Mouse (Mus musculus): ENCODE data around the gene Gm9376. TPM values are rescaled to one million over a fixed set of nuclear protein-coding genes. Genes with fewer than 3 reads are reported as not detected.

Gm9376 gene
- polyA plus RNA-seq, 1 experiment from 2014 or later, result not detected

DNA sequence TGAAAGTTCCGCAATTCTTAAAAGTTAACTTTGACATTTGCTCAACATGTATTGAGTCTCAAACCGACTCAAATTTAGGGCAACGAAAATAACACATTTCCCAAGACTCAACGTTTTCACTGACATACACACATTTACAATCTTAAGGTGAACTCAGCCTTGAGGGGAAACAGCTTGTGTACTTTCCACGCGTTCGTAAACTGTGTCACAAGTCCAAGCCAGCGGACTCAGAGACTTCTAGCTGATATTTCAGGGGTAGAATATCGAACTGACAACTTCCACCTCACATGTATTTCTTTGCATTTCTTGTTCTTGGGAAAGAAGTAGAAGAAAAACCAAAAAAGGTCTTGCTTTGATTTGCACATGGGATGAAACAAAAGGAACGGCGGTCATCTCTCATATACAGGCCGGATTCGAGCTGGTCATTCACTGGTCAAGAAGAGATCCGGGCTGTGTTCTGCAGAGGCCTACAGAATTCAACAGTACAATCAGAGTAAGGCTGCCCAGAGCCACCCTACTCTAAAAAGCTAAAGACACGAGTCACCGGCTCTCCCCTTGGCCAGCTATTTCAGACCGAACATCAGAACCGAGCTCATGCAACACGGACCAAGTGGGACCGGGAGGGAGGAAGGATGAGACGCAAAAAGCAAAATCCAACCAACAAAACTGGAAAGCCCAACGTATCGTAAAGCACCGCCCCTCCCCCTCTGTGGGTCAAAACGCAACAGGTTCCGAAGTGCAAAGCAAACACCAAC lies 32.8 kb upstream of the Gm9376 start:
- peak overlapping the region; percentile 87; the same call in 1 of the 2 replicates for H3K4me2 ChIP-seq
- DNase-seq (peak; percentile 45), ATAC-seq (ENCODE audit: insufficient read depth) (no peak)
- H3K4me1 ChIP-seq (ENCODE audit: insufficient read depth), result no peaks in the 10 kb centered on the region
- no peak overlapping the region for H3K9ac ChIP-seq
- H3K27me3 ChIP-seq (ENCODE audit: insufficient read depth, low read length), result peaks cover 94% of the 10 kb centered on the region
- no peaks in the 10 kb centered on the region for H3K9me3 ChIP-seq (ENCODE audit: low read depth, low read length)
- H3K27ac ChIP-seq (ENCODE audit: low read depth), result no peak overlapping the region
- no peak for TF ChIP-seq CTCF (IDR thresholded peaks at IDR 0.05; ENCODE audit: low read depth)
- H3K4me3 ChIP-seq (ENCODE audit: low read depth, low read length), result peak overlapping the region; percentile 51
- WGBS, result 4% methylated on average over 26 of the region's 26 CpGs
- no peaks in the 10 kb centered on the region for H3K36me3 ChIP-seq (ENCODE audit: insufficient read depth)

DNA sequence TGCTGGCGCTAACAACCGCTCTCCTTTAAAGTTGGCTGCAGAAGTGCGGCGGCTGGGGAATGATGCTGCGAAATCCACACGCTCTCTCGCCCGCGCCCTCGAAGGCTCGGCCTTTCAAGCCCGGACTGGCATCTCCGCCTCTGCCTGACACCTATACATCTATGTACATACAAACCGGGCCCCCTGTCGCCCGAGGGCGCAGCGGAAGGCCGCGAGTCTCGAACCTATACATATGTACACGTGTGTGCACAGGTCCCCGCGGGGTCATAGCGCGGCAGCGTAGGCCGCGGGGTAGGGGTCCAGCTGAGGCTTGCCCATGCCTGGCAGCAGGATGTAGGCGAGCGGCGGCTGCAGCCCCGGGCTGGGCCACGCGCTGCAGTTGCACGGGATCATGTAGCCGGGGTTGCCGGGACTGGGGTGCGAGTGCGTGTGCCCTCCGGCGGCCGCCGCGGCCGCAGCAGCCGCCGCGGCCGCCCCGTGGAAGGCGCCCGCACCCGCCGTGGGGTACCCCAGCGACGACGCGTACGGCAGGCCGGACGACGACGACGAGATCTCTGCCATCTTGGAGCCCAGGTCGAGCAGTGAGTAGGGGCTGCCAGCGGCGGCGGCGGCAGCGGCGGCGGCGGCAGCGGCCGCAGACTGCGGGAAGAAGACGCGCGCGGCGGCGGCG lies 32.1 kb upstream of the Gm9376 start:
- H3K36me3 ChIP-seq (ENCODE audit: insufficient read depth), result no peaks in the 10 kb centered on the region
- H3K9ac ChIP-seq, result peak overlapping the region; percentile 26; the same call in 1 of the 2 replicates
- DNase-seq (peak; percentile 25), ATAC-seq (ENCODE audit: insufficient read depth) (no peak)
- peaks cover 94% of the 10 kb centered on the region for H3K27me3 ChIP-seq (ENCODE audit: insufficient read depth, low read length)
- WGBS, result under 1% methylated on average over 82 of the region's 84 CpGs
- peak overlapping the region; percentile 51 for H3K4me3 ChIP-seq (ENCODE audit: low read depth, low read length)
- no peaks in the 10 kb centered on the region for H3K9me3 ChIP-seq (ENCODE audit: low read depth, low read length)
- TF ChIP-seq CTCF (IDR thresholded peaks at IDR 0.05; ENCODE audit: low read depth), result no peak
- no peaks in the 10 kb centered on the region for H3K4me1 ChIP-seq (ENCODE audit: insufficient read depth)
- peak overlapping the region; percentile 87 for H3K4me2 ChIP-seq
- H3K27ac ChIP-seq (ENCODE audit: low read depth), result no peak overlapping the region

DNA sequence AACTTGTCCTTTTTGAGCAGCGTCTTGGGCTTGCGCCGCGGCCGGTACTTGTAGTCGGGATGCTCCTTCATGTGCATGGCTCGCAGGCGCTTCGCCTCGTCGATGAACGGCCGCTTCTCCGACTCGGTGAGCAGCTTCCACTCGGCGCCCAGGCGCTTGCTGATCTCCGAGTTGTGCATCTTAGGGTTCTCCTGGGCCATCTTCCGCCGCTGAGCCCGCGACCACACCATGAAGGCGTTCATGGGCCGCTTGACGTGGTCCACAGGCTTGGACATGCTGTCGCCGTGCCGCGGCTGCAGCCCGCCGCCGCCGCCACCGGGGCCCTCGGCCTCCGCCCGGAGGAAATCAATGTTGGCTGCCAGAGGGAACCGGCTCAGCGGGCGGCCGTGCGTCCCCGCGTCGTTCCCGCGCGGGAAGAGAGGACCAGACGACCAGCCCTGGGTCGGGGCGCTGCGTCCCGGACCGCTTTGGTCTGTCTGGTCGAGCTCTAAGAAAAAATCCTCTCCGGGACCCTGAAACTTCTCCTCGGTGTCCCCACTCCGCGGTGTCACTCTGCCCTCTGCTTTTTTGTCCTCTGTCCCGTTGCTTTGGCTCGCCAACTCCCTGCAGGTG lies 31.3 kb upstream of the Gm9376 start:
- H3K27ac ChIP-seq (ENCODE audit: low read depth), result no peak overlapping the region
- peak overlapping the region; percentile 87 for H3K4me2 ChIP-seq
- H3K9ac ChIP-seq, result peak overlapping the region; percentile 36
- H3K4me3 ChIP-seq (ENCODE audit: low read depth, low read length), result peak overlapping the region; percentile 51
- no peak for ATAC-seq (ENCODE audit: insufficient read depth)
- H3K36me3 ChIP-seq (ENCODE audit: insufficient read depth), result no peaks in the 10 kb centered on the region
- DNase-seq, result peak; percentile 51
- H3K27me3 ChIP-seq (ENCODE audit: insufficient read depth, low read length), result peaks cover 92% of the 10 kb centered on the region
- no peaks in the 10 kb centered on the region for H3K9me3 ChIP-seq (ENCODE audit: low read depth, low read length)
- H3K4me1 ChIP-seq (ENCODE audit: insufficient read depth), result no peaks in the 10 kb centered on the region
- under 1% methylated on average over 60 of the region's 62 CpGs for WGBS
- no peak for TF ChIP-seq CTCF (IDR thresholded peaks at IDR 0.05; ENCODE audit: low read depth)

DNA sequence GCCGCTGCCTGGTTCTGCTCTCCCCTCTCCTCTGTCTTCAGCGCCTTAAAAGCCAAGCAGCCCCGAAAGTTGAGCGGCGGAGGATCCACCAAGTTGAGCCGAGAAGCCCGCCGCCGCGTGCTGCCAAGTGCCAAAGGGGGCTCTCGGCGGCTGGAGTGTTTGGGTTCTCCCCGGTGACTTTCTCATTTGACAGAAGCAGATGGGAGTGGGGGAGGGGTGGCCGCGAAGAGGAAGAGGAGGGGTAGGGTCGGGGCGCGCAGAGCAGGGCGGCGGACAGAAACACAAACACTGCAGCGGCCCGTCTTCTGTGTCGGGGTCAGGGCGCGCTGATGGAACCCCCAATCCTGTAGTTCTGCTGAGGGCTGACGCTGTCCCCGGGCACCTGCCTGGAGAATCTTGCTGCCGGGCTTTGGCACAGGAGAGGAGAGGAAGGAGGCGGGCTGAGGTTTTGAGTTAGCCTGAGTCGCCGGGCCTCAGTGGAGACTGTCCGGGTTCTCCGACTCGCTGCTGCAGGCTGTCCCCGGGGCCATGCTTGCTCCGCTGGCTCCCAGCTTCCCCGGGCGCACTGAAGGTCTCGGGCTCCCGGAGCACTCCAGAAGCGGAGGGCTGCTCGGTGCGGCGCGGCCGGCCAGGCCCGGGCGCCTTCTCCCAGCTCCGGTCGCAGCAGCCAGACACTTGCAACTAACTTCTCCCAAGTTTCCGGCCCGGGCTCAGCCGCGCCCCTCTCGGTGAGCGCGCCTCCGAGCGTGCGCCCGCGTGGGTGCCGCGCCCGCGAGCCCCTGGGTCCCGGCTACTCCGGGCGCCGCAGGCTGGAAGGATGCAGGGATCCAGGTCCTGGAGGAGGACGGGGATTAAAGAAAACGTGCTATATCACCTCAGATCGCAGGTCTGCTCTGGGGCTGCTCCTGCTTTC lies 30.5 kb upstream of the Gm9376 start:
- WGBS, result under 1% methylated on average over 73 of the region's 73 CpGs
- ATAC-seq (ENCODE audit: insufficient read depth) (peak; percentile 65), DNase-seq (peak; percentile 63)
- Histone ChIP-seq H3K27me3 (ENCODE audit: insufficient read depth, low read length) (peaks cover 84% of the 10 kb centered on the region), H3K4me3 (ENCODE audit: low read depth, low read length) (peak overlapping the region; percentile 51), H3K9me3 (ENCODE audit: low read depth, low read length) (no peaks in the 10 kb centered on the region), H3K9ac (peak overlapping the region; percentile 36), H3K27ac (ENCODE audit: low read depth) (peak overlapping the region; percentile 50; the same call in 1 of the 2 replicates), H3K4me2 (peak overlapping the region; percentile 87), H3K4me1 (ENCODE audit: insufficient read depth) (no peaks in the 10 kb centered on the region), H3K36me3 (ENCODE audit: insufficient read depth) (no peaks in the 10 kb centered on the region)
- TF ChIP-seq CTCF (IDR thresholded peaks at IDR 0.05; ENCODE audit: low read depth), result no peak

DNA sequence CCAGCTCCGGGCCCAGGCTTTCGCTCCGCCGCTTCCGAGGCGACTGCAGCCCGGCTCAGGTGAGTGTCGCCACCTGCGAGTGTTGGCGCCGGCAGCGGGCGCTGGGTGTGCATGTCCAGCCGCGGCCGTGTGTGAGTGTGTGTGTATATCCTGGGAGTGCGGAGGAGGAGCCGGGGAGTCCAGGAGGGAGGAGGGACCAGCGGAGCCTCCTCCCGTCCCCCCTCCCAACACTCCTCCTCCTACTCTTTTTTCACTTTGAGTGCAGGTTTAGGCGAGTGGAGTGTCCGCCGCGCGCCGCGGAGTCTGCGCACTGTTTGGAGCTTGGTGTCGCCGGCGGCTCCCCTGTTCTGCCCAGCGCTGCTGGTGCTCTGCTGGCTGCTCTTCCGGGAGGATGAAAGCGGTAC lies 29.9 kb upstream of the Gm9376 start, which contains the start of gene Sox21:
Gene Sox21, minus strand, starts transcription at position 145 of the 404 bp plus-strand sequence.
- WGBS, result under 1% methylated on average over 31 of the region's 34 CpGs
- H3K27me3 ChIP-seq (ENCODE audit: insufficient read depth, low read length), result peaks cover 78% of the 10 kb centered on the region
- DNase-seq, result peak; percentile 69

DNA sequence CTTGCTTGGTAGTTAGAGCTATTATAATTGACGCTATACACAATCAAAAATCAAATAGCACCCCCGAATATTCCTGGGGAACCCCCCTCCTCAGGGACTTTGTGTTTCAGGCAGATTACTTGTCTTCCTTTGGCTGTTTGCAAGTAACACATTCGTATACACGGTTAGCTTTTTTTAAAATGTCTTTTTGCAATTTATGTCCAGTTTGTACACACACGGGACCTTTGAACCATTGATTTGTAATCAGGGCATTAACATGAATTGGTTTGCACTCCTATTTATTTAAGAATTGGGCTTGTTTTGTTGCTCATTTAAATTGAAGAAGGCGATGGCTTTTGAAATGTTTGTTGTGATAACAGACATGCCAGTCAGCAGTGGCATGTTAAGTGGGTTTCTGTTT lies 29.0 kb upstream of the Gm9376 start:
- Histone ChIP-seq H3K9me3 (ENCODE audit: low read depth, low read length) (no peaks in the 10 kb centered on the region; the same call in 1 of the 2 replicates), H3K4me1 (ENCODE audit: insufficient read depth) (no peaks in the 10 kb centered on the region), H3K4me2 (peak overlapping the region; percentile 87), H3K9ac (no peak overlapping the region), H3K27me3 (ENCODE audit: insufficient read depth, low read length) (peaks cover 69% of the 10 kb centered on the region), H3K27ac (ENCODE audit: low read depth) (no peak overlapping the region), H3K36me3 (ENCODE audit: insufficient read depth) (no peaks in the 10 kb centered on the region), H3K4me3 (ENCODE audit: low read depth, low read length) (peak overlapping the region; percentile 51; the same call in 1 of the 2 replicates)
- WGBS, result 7% methylated on average over 6 of the region's 6 CpGs
- no peak for TF ChIP-seq CTCF (IDR thresholded peaks at IDR 0.05; ENCODE audit: low read depth)
- ATAC-seq (ENCODE audit: insufficient read depth) (no peak), DNase-seq (no peak)

More for the DNA sequence above, 29.9 kb upstream of the Gm9376 start, which contains the start of gene Sox21:
- H3K9me3 ChIP-seq (ENCODE audit: low read depth, low read length), result no peaks in the 10 kb centered on the region
- H3K4me1 ChIP-seq (ENCODE audit: insufficient read depth), result no peaks in the 10 kb centered on the region
- no peak for TF ChIP-seq CTCF (IDR thresholded peaks at IDR 0.05; ENCODE audit: low read depth)
- peak within 1 kb of the TSS; percentile 51 for H3K4me3 ChIP-seq (ENCODE audit: low read depth, low read length)
- ATAC-seq (ENCODE audit: insufficient read depth), result peak; percentile 87
- no peaks in the 10 kb centered on the region for H3K36me3 ChIP-seq (ENCODE audit: insufficient read depth)
- peak within 1 kb of the TSS; percentile 87 for H3K4me2 ChIP-seq
- peak within 1 kb of the TSS; percentile 36 for H3K9ac ChIP-seq
- peak within 1 kb of the TSS; percentile 50; the same call in 1 of the 2 replicates for H3K27ac ChIP-seq (ENCODE audit: low read depth)
